Mouse (Mus musculus): ENCODE data around the gene Fkbp9.

- TF ChIP-seq CTCF (IDR thresholded peaks at IDR 0.05; ENCODE audit: control insufficient read depth, insufficient read depth, low read length) (no peak), POLR2A (IDR thresholded peaks at IDR 0.05; ENCODE audit: borderline replicate concordance, control insufficient read depth, low read depth, low read length) (no peak)
Measured at GRCm38 (mm10) chr6:56905486-56905885, 73.6 kb downstream of the Fkbp9 start.
